Mouse (Mus musculus): ENCODE results near the gene Sh3gl2.

DNA sequence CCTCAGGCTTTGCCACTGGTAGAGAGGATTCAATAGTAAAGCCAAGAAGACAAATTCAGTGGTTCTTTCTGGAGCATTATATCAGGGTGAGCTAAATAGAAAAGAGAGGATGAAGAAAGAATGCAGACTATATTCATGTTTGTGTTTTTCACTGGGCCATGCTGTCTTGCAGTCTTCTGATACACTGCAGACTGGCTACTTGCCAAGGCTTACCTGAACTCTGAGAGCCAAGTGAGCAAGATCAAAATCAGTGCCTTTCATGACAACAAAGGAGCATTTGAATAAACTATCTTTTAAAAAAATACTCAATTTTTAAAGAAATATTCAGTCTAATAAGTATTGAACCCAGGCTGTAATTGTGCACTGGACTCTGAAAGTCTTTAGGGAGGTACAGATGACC lies 131.4 kb downstream of the Sh3gl2 start:
- TF ChIP-seq CTCF (IDR thresholded peaks at IDR 0.05; ENCODE audit: control insufficient read depth, insufficient read depth, insufficient read length) (no peak), MAX (IDR thresholded peaks at IDR 0.05) (no peak), USF1 (IDR thresholded peaks at IDR 0.05; ENCODE audit: low read depth) (no peak), FOSL1 (IDR thresholded peaks at IDR 0.05; ENCODE audit: insufficient read depth, low read length, poor library complexity, severe bottlenecking) (no peak), CEBPB (IDR thresholded peaks at IDR 0.05; ENCODE audit: low read depth) (no peak)

All from C2C12 (cell line).